Mouse (Mus musculus) lung, postnatal 0 days (tissue): ENCODE measurements around the gene Gm8127. TPM values are rescaled to one million over a fixed set of nuclear protein-coding genes. Genes with fewer than 3 reads are reported as not detected.
"Not testable (repeated sequence)": the region's sequence is repeated elsewhere in the genome, so short reads cannot be mapped to it uniquely, and the experiment has no call there.

Experiments used
- ATAC-seq: fragments of 200-750 bp; cut with Nextera tagmentation; 2 replicates; pipeline ENCODE4 v1.8.0; 2017; ENCODE audit warnings: moderate library complexity
- DNase-seq: peaks from one replicate; pipeline ENCODE4 v3.0.0-alpha.2; 2016; ENCODE audit warnings: low spot score
- H3K27ac ChIP-seq: fragments of 300-500 bp; sonication (generic); 2 replicates; pipeline ENCODE4 v1.5.1; 2014; ENCODE audit warnings: antibody characterized with exemption, mild to moderate bottlenecking, low read length, mixed read lengths
- H3K27me3 ChIP-seq: fragments of 300-500 bp; sonication (generic); replicated peaks from 2 replicates; pipeline ENCODE4 v1.6.1; 2014; ENCODE audit warnings: low read length, mixed read lengths; ENCODE audit not compliant: insufficient read depth
- H3K36me3 ChIP-seq: fragments of 300-500 bp; sonication (generic); 2 replicates; pipeline ENCODE4 v1.6.1; 2014; ENCODE audit warnings: low read length, mixed read lengths; ENCODE audit not compliant: insufficient read depth
- H3K4me1 ChIP-seq: fragments of 300-500 bp; sonication (generic); 2 replicates; pipeline ENCODE4 v1.6.1; 2014; ENCODE audit warnings: antibody characterized with exemption, low read depth, low read length, mixed read lengths; ENCODE audit not compliant: insufficient read depth
- H3K4me2 ChIP-seq: fragments of 300-500 bp; sonication (generic); replicated peaks from 2 replicates; pipeline ENCODE4 v1.6.1; 2014; ENCODE audit warnings: low read depth, mild to moderate bottlenecking, low read length, moderate library complexity, mixed read lengths
- H3K4me3 ChIP-seq: fragments of 300-500 bp; sonication (generic); 2 replicates; pipeline ENCODE4 v1.5.1; 2014; ENCODE audit warnings: low read depth, low read length
- H3K9ac ChIP-seq: fragments of 300-500 bp; sonication (generic); replicated peaks from 2 replicates; pipeline ENCODE4 v1.6.1; 2014; ENCODE audit warnings: low read depth, mild to moderate bottlenecking
- H3K9me3 ChIP-seq: fragments of 300-500 bp; sonication (generic); 2 replicates; pipeline ENCODE4 v1.6.1; 2016; ENCODE audit warnings: low read length, mixed read lengths
- WGBS: fragments of 180-500 bp; shearing (Covaris S2); extraction: QIAGEN DNeasy Blood & Tissue Kit; methylation state at CpG from one replicate; pipeline ENCODE4 v1.1.7; 2014; 5-methylcytosine and 5-hydroxymethylcytosine counted together
- polyA plus RNA-seq: library from polyadenylated mRNA; unstranded; fragments of >200 nt; fragmentation: Nextera tagmentation; extraction: Ambion mirVana; gene quantifications from 2 replicates; pipeline ENCODE4 v1.2.1, GENCODE M21; 2015

The Gm8127 gene
- not detected in 2 replicates for polyA plus RNA-seq

DNA sequence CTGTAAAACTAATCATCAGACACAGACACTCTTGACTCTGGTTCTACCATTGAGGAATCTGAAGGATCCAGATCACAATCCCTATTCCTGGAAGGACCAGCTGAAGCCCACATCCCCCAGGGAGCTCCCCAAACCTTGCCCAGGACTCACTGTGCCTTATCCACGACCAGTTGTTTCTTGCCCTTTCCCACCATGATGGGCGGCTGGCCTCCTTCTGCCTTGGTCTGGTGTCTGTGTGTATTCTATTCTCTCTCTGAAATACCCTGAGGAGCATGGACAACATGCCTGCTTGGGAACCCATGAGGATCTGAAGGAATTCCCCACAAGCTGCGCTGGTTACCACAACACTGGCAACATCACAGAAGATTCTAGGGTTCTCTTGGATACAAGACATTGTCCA, at the start of gene Gm8127:
TSS of gene Gm8127 (minus strand) at position 330 of the 400 bp plus-strand sequence.
- not testable (repeated sequence) for H3K9me3 ChIP-seq, H3K9ac ChIP-seq, ATAC-seq, H3K27ac ChIP-seq, H3K27me3 ChIP-seq, H3K36me3 ChIP-seq, H3K4me1 ChIP-seq, H3K4me3 ChIP-seq, H3K4me2 ChIP-seq, DNase-seq
- WGBS = 67% methylated on average over 3 of the region's 3 CpGs

DNA sequence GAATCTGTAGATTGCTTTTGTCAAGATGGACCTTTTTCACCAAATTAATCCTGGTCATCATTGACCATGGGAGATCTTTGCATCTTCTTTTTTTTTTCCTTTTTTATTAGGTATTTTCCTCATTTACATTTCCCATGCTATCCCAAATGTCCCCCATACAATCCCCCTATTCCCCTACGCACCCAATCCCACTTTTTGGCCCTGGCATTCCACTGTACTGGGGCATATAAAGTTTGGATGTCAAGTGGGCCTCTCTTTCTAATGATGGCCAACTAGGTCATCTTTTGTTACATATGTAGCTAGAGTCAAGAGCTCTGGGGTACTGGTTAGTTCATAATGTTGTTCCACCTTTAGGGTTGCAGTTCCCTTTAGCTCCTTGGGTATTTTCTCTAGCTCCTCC, 44.0 kb upstream of the Gm8127 start:
- H3K9me3 ChIP-seq, H3K27me3 ChIP-seq, DNase-seq, H3K4me3 ChIP-seq, H3K4me2 ChIP-seq, ATAC-seq, H3K36me3 ChIP-seq, H3K27ac ChIP-seq, H3K9ac ChIP-seq, H3K4me1 ChIP-seq: not testable (repeated sequence)
- 51% methylated on average over 1 of the region's 1 CpGs for WGBS

GRCm38 (mm10) chr14:43331362-43331880, 37.8 kb upstream of the Gm8127 start:
- ATAC-seq = not testable (repeated sequence)

DNA sequence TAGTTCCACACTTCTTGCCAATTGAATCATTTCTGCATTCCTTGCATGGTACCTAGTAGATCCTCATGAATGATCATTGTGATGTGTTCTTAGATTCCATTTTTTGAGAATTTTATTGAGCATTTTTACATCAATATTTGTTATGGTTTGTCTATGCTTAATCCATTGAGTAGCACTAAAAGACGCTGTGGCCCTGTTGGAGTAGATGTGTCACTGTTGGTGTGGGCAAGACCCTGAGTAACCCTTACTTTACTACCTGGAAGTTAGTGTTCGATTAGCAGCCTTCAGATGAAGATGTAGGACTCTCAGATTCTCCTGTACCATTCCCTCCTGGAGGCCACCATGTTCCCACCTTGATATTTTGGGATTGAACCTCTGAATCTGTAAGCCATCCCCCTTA, 35.0 kb upstream of the Gm8127 start:
- ATAC-seq, H3K27ac ChIP-seq, H3K4me3 ChIP-seq, H3K9ac ChIP-seq, H3K27me3 ChIP-seq, H3K36me3 ChIP-seq, H3K4me1 ChIP-seq, H3K9me3 ChIP-seq, H3K4me2 ChIP-seq, DNase-seq: not testable (repeated sequence)
- 60% methylated on average over 2 of the region's 2 CpGs for WGBS

More at GRCm38 (mm10) chr14:43331362-43331880, 37.8 kb upstream of the Gm8127 start:
- H3K9ac ChIP-seq, H3K4me1 ChIP-seq, DNase-seq, H3K4me2 ChIP-seq, H3K27me3 ChIP-seq, H3K4me3 ChIP-seq, H3K9me3 ChIP-seq, H3K36me3 ChIP-seq, H3K27ac ChIP-seq: not testable (repeated sequence)
- WGBS = 88% methylated on average over 9 of the region's 11 CpGs

DNA sequence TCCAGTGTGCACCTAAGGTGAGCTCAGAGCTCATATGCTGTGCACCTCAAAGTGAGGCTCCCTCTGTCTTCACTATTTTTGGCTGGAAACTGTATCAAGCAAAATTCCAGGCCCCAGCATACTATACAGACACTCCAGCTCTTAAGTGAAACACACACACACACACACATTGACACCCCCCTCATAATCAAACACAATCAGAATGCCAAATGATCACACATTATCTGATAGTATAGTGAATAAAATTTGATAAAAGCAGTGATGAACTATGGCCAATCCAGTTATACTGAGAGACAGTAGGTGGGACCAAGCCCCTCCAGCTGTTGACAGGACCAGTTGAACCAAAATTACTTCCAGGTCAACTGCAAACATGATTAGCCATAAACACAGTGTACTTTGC, 25.9 kb upstream of the Gm8127 start:
- not testable (repeated sequence) for H3K36me3 ChIP-seq, H3K27me3 ChIP-seq, DNase-seq, H3K4me1 ChIP-seq, H3K4me3 ChIP-seq, H3K27ac ChIP-seq, H3K9me3 ChIP-seq, H3K9ac ChIP-seq, H3K4me2 ChIP-seq, ATAC-seq

DNA sequence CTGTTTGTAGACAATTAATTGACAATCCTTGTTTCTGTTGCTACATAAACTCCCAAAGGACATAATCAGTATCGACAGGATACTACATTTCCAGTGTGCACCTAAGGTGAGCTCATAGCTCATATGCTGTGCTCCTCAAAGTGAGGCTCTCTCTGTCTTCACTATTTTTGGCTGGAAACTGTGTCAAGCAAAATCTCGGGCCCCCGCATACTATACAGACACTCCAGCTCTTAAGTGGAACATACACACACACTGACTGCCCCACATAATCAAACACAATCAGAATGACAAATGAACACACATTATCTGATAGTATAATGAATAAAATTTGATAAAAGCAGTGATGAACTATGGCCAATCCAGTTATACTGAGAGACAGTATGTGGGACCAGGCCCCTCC, 15.0 kb downstream of the Gm8127 start:
- H3K4me1 ChIP-seq, H3K4me2 ChIP-seq, ATAC-seq, H3K9ac ChIP-seq, H3K36me3 ChIP-seq, DNase-seq, H3K27me3 ChIP-seq, H3K9me3 ChIP-seq, H3K4me3 ChIP-seq, H3K27ac ChIP-seq: not testable (repeated sequence)
- 84% methylated on average over 3 of the region's 3 CpGs for WGBS

DNA sequence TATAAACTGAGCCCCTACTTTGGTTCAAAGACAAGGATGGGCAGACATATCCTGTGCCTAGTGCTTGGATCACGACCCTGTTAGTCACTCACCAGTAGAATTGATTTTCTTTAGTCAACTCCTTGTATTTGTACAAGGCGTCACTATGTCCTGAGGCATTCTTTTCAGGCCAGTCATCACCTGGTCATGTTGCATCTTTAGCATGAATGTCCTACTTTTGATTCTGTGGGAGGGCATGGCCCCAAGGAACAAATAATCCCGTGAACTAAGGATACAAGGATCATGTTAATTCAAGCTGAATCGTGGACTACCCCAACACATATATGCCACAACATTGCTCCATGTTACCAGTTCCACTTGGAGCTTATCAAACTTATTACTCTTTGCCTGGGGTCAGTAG, 15.5 kb downstream of the Gm8127 start:
- 45% methylated on average over 4 of the region's 4 CpGs for whole genome bisulfite sequencing
- not testable (repeated sequence) for H3K4me1 ChIP-seq, H3K36me3 ChIP-seq, H3K9ac ChIP-seq, H3K9me3 ChIP-seq, H3K4me2 ChIP-seq, ATAC-seq, H3K27me3 ChIP-seq, H3K4me3 ChIP-seq, DNase-seq, H3K27ac ChIP-seq

DNA sequence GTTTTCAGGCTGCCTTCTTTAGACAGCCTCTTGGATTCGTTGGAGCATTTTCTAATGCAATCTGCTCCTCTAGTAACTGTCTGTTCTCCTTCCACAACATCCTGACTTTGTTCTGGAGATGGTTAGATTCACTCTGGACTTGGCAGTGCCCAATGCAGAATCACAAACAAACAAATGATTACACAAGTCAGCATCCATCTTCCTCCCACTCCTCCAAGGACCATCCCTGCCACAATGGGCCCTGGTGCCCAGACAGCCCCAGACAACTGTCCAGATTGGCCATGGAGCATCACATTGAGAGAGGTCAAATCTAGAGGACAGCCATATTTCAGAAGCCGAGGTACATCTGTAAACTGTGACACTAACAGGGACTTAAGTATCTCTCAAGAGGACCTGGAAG, 16.2 kb downstream of the Gm8127 start:
- H3K9ac ChIP-seq, H3K27ac ChIP-seq, H3K27me3 ChIP-seq, H3K4me3 ChIP-seq, H3K36me3 ChIP-seq, DNase-seq, H3K4me1 ChIP-seq, ATAC-seq, H3K4me2 ChIP-seq, H3K9me3 ChIP-seq: not testable (repeated sequence)
- WGBS = 53% methylated on average over 2 of the region's 2 CpGs

DNA sequence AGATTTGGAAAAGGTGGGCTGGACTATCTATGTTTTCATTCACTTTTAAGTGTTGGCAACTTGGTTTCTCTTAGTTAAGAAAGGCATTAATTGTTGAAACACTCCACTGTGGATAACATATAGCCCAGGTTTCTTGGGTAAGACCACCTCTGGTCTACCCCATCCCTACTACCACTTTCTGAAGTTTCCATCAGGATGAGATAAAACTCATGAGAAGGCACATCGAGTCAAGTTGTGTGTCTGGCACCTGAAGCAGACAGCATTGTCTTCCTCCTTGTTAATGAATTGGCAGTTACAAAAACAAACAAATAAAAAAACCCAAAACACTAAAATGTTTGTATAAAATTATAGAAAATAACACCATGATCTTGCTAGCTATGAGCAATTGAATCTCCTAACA, 17.9 kb downstream of the Gm8127 start:
- WGBS = 73% methylated on average over 1 of the region's 1 CpGs
- not testable (repeated sequence) for H3K27ac ChIP-seq, H3K9me3 ChIP-seq, ATAC-seq, H3K4me3 ChIP-seq, H3K4me2 ChIP-seq, DNase-seq, H3K4me1 ChIP-seq, H3K36me3 ChIP-seq, H3K27me3 ChIP-seq, H3K9ac ChIP-seq

GRCm38 (mm10) chr14:43274986-43275511, 18.6 kb downstream of the Gm8127 start, which contains the start of gene Gm9732:
Gene Gm9732 (plus strand): TSS chr14:43275036.
- not testable (repeated sequence) for H3K27me3 ChIP-seq, H3K27ac ChIP-seq, H3K4me1 ChIP-seq, H3K36me3 ChIP-seq, H3K4me2 ChIP-seq, DNase-seq, H3K4me3 ChIP-seq, ATAC-seq, H3K9me3 ChIP-seq, H3K9ac ChIP-seq
- WGBS = 71% methylated on average over 8 of the region's 8 CpGs
